Mouse (Mus musculus) thymus, postnatal 4 days (tissue): ENCODE measurements around the gene 4933430I17Rik.

Experiments
- DNase-seq: peaks from one replicate; pipeline ENCODE4 v3.0.0; 2021

4933430I17Rik gene

DNA sequence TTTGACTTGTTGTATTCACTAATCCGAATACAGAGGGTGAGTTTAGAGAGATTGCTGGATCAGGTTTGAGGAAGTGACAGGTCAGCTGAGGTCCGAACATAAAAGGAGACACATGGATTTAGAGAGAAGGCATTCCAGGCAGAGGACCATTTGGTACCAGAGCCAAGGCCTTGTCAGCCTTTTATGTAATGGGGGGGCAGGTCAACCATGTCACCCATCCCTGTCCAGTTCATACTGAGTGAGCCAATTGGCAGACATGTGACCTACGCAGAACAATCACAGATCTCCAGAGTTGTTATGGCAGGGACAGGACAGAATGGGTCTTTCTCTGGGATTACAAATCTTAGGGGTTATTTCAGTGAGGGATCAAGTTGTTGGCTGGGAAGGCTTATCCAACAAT lies 19.2 kb upstream of the 4933430I17Rik start:
- DNase-seq = no peak

DNA sequence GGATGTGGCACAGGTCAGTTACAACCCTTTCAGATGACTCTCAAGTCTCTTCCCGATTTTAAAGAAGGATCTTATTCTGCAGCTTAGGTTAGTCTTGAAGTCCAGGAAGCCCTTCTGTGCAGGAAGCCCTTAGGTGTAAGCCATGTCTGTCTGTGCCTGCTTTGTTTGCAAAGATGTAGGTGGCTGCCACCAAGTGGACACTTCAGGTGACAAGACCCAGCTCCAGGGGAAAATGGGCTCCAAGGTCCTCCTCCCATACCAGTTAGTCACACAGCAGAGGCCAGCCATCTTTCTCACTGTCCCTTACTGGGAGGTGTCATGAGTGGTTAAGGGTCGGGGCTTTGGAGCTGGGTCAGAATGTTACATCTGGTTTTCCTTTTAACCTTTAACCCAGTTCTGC lies 18.4 kb upstream of the 4933430I17Rik start:
- DNase-seq = peak; percentile 66

DNA sequence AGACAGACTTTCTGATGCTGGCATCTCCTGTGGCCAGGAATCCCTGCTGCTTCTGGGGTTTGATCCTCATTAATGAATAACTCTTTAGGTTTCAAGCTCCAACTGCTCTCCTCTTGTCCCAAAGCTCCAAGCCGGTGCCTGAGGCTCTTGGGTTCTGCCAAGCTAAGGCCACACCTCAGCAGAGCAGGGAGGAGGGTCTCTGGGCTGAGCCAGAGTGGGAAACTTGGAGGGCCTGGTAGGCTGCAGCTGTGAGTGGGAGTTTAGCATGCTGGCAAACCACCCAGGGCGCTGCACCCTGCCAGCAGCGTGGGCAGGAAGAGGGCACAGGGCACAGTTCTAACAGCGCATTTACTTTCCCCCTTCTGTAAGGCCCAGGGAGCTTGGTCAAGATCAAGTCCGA lies 16.3 kb upstream of the 4933430I17Rik start:
- DNase-seq = no peak

DNA sequence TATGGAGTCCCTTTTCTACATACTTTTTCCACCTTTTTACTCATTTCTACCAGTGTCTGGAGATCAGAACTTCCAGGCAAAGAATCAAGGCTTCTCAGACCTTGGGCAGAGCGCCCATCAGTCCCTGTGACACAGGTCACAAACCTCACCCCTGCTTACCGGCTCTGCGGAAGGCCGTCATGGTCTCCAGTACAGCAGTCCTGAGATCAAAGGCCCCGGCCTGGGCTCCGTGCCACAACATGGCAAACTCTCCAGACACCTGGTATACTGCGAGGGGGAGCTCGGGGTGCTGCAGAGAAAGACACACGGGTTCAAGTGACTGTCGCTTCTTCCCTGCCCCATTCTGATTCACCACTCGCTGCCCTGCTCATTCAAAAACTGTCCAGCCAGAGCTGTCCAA lies 15.2 kb upstream of the 4933430I17Rik start:
- DNase-seq = no peak

DNA sequence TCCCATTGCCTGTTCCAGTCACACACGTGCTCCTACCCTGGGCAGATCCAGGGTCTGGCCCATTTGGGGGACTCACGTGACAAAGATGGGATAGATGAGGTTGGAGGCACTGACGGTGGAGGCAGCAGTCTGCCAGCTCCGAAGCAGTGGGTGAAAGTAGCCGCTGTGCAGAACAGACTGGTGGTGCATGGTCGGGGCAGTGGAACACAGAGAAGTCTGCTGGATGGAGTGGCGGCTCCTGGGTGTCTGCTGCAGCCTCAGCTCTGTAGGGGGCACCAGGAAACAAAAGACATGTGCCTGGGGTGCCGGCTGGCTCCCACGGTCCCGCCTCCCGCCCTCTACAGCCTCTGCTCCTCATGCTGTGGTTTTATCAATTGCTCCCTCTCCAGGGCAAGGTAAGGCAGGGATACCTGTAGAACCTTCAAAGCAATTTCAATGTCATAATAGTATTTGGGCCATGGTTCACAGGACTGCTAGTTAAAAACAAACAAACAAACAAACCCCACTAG lies 11.1 kb upstream of the 4933430I17Rik start:
- no peak for DNase-seq

DNA sequence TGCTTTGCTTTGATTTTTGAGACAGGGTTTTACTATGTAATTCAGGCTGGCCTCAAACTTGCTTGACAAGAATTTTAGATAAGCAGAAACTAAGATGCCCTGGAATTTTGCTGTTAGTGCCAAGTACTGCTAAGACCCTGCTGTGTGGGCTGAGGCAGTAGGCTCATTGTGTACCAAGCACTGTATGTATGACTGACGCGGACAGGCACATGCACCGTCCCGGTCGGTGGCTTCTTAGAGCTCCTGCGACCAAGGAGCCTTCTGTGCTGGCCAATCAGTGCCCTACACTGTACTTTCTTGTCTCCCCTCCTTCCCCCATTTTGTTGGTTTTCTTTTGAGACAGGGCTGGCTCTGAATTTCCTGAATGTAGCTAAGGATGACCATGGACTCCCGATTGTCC lies 10.2 kb upstream of the 4933430I17Rik start:
- DNase-seq = no peak

DNA sequence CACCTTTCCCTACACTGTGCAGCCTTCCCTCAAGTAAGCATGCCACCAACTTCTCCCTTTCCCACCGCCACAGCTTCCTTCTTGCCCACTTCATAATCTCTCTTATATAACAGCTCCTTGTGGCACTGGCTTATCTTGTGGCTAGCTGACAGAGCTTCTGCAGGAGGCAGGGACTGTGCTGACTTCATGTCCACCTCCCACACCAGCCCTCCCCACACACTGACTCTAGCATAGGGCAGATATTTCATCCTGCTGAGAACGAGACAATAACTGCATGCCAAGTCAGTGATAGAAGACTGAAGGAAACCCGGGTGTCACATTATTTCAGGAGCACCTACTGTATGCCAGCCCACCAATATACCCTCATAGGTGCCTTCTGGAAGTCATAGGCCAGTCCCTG lies 9.7 kb upstream of the 4933430I17Rik start:
- no peak for DNase-seq

DNA sequence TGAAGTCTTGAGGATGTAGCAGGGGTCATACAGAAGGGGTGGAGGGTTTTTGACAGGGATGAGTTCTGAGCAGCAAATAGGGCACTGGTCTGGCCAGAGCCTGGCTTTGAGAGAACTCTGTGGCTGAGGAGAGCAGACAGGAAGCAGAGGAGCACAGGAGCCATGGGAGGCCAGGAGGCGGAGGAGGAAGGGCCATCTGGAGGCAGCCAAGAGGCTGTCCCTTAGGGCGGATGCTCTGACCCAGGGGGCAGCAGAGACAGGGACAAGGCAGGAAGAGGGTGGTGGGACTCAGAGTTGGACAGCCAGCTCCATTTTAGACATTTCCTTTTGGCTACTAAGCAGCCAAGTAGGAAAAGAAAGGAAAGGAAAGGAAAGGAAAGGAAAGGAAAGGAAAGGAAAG lies 9.1 kb upstream of the 4933430I17Rik start:
- DNase-seq = no peak

DNA sequence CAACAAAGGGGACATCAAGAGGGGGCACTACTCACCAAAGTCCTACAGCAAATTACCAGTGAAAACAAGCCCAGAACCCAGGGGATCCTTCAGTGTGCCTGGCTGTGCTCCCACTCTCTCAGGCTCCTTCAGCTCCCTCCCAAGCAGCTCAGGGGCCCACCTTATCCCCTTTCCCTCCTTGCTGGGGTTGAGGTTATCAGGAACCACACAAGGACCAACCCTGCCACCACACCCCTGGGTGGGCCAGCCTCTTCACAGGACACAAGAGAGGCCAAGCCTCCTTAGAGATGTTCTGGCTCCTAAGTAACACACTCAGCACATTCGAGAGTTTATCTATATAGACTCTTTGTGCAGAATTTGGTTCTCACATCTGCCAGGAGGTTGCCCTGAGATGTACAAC lies 8.6 kb upstream of the 4933430I17Rik start:
- no peak for DNase-seq

DNA sequence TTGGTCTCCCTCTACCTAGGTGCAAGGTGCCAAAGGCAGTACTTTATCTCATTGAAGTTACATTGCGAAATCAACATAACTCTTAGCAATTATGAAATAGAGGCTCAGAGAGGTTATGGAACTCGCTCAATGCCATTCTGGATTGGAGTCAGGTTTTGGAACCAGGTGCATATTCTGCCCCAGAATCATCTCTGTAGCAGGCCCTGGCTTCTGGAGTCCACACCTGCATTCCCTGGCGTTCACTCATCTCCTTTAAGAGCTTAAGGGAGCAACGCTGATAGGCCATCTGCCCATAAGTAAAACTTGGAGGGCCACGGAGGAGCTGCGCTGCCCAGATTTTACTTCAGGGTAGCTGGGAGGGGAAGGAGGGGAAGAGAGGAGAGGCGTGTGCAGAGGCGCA lies 8.1 kb upstream of the 4933430I17Rik start:
- no peak for DNase-seq

DNA sequence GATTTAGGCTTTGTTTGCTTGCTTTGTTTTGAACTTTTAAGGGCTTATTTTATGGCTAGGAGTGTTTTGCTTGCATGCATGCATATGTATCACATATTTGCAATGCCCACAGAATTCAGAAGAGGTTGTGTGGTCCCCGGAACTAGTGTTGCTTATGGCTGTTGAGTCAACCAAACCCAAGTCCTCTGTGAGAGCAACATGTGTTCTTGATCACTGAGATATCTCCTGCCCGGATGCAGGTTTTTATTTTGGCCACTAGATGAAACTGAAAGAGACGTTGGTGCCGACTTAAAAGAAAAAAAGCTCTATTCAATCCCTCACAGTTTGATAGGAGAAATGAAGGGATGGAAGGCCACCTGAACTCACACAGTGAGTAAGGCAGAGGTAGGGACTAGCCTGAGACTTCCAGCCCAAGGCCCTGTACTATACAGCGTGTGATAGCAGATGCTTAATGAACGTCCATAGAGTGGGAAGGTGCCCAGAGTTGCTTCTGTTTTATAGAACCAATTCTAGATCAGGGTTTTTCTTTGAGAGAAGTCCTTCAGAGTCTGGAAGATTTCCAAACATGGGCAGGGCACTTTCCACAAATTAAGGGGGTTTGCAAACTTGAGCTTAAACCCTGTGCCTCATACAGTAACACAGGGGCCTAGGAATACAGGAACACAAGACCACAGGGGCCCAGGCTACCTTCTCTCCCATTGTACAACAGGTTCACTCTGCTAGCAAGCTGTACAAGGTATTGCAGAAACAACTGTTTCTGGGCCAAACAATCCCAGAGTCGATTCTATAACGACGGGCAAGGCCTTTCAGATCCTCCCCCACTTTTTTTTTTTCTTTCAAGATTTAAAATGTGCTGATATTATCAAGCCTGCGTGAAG lies 7.4 kb upstream of the 4933430I17Rik start:
- DNase-seq = no peak

DNA sequence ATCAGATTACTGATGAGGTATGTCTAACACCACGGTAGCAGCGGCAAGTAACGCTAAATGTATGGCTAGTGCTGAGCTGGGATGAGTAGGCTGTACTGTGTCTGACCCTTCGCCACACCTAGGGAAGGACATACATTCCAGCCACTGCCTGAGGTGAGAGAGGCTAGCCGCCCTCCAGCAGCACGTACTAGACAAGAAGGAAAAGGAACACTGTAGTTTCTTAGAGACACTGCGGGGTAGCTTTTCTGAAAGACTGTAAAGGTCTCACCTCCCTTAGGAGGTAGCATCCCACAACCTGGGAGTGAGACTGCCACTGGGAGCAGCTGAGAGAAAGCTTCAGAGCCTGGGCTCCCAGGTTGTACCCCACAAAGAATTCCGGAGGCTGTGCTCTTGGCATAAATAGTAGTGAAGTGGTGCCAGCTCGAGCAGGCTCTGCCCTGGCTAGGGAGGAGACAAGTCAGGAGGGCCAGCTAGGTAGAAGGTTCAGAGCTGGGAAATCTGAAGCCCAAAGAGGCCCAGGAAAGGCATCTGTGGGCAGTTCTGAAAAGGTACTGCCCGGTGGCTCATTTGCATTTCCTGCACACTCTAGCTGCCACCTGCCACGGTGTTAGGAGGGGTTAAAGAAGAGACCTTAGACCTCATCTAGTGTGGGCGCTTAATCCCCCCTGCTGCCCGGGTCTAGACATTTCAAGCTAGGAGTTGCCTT lies 6.6 kb upstream of the 4933430I17Rik start:
- peak; percentile 48 for DNase-seq

DNA sequence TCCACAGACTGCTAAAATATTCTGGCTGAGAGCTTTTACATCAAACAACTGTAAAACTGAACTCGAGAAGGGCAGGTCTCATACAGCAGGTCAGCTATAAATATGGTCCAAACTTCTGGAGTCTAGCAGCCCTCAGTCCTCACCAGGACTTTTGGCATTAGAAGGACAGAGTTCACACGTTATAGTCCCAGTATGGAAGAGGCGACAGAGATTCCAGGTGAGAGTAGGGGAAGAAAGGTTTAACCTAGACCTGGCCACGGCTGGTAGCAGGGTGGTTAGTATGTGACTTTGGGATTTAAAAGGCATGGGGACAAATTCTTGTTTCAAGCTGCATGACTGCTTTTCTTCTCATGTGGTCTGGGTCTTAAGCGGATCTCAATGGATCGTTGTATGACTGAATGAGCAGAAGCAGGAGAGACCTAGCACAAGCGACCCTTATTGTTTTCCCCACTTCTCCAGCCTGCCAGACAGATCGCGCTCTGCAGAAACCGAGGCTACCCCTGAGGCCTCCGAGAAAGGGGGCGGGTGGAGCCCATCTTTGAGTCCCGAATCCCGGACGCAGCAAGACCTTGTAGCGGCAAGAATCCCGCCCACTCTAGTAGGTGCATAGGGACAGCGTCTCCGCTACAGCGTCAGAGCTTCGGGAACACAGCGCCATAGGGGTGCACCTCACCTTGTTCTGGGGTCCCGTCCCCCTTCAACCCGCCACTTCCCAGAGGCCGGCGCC lies 5.9 kb upstream of the 4933430I17Rik start:
- no peak for DNase-seq

DNA sequence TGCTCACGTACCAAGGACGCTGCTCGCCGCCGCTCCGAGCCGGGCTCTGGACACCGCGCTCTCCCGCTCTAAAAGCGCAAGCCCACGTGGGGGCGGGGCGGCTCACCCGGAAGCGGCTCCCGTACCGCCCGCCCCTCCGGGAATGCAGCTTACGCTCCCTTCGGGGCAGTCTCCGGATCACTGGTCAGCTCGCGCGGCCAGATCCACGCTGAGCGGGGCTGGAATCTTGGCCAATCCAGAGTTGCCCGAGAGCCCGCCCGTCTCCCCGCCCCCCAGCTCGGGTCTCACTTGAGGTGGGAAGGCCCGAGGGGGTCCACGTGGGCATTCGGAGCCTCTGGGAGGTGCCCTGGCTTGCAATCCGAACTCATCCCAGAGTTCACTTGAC lies 5.3 kb upstream of the 4933430I17Rik start, which contains the start of gene Alad:
Gene Alad, minus strand, starts transcription at position 70 of the 385 bp plus-strand sequence.
- DNase-seq = peak; percentile 85

DNA sequence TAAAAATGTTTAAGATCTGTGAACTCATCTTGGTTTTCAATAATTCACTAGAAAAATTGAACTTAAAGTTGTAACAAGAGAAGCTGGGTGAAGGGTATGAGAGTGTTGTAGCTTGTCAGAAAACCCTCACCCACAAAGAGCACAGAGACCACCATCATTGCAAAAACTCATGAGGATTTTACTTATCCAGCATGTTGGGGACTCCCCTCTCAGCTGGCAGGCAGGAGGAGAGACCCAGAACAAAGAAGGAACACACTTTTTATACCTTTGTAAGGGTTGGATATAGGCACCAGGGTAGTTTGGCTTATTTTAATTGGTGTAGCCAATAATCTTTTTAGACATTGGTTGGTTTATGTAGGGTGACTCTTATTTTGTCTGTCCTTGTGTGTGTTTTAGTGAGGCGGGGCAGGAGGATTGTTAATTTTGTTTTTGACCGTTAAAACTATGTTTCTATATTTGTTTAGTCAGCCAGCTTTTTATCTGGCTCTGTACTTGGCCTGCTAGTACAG lies 4.2 kb upstream of the 4933430I17Rik start:
- no peak for DNase-seq

DNA sequence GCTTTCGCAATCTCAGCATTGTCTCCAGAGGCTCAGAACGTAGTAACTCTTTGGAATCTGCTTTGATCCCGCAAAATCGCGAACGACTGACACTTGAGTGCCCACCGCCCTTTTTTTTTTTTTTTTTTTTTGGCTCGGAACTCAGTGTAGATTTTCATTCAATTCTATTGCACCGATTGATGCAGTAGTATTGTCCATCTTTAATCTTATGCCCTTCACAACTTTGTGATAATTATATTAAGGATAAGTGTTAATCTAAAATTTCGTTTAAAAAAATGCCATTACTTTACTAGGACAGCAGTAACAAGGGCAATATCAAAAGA lies 281 bp downstream of the 4933430I17Rik start:
- no peak for DNase-seq

DNA sequence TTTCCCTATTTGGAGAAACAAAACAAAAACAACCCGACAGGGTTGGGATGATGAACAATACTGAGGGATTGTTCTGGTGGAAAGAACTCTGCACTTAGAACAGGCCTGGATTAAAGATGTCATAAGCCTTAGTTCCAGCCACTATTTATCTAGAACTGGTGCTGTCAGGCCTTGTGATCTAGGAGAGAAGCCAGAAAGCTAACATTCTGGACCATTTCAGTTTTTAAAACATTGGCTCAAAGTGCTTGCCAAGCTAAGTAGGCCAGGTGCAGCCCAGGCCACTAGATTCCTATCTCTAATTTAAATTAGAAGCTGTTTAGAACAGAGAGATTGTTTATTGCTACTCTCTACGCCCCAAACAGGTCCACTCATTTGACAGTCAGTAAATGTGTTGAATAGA lies 1.1 kb downstream of the 4933430I17Rik start:
- no peak for DNase-seq

DNA sequence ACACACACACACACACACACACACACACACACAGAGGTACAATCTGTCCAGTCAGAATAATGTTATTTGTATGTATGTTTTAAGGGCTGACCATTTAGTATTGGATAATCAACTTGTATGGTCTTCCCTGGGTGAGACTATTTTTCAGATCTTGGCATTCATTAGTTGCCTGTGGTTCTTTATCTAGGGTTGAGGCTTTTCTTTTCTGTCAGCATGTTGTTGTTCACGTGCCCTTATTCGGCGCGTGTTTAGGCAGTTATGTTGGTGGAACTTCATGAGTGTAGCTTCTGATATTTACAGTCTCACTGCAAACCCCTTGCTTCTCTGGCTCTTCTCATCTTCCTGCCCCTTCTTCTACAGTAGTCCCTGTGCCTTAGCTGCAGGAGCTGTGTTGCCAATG lies 2.5 kb downstream of the 4933430I17Rik start:
- DNase-seq = no peak

DNA sequence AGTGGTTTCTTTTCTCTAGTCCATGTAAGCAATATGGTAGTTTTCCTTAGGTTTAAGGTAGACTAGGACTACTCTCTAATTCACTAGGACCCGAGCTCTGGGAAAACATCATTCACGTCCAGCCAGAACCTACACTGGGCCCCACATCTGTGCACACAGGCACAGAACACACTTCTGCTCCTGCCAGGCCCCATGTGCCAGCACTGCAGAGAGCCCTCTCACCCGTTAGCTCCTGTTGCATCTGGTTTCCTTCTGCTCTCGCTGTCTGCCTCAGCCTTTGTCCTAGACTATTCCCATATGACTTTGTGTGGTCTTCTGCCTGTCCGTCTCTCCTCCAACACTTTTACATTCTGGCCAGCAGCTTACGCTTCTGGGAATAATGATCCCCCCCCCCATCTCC lies 8.6 kb downstream of the 4933430I17Rik start:
- DNase-seq = no peak

DNA sequence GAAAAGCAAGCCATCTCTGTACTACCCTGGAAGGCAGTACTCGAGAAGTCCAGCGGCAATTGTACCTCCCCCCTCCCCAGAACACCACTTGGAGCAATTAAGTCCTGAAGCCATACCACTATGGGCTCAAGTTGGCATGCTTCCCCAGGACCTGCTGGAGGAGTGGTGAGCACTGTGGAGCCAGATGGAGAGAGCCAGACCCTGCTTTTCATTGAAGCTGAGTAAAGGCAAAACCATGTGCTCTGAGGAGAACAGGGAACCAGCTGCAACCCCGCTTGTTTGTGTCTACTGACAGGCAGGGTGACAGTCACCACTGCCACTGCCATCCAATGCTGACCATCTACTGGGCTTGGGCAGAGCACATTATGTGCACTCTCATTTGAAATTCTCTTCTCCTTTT lies 16.6 kb downstream of the 4933430I17Rik start:
- no peak for DNase-seq

DNA sequence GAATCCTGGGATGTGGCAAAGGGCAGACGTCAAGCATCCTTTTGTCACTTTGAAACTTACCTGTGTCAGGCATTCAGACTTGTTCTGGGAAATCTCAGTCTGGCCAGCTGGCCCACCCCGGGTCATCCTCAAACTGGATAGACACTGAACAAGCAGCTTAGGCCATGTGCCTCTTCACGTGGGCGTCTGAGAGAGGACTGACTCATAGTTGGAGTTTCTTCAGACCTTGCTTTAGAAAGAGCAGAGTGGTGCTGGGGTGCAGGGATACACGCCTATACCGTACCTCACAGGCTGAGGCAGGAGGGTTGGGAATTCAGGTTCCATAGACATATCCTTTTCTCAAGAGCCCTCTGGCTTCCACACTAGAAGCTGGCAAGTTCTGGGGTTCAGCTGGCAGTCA lies 18.6 kb downstream of the 4933430I17Rik start:
- DNase-seq = no peak

DNA sequence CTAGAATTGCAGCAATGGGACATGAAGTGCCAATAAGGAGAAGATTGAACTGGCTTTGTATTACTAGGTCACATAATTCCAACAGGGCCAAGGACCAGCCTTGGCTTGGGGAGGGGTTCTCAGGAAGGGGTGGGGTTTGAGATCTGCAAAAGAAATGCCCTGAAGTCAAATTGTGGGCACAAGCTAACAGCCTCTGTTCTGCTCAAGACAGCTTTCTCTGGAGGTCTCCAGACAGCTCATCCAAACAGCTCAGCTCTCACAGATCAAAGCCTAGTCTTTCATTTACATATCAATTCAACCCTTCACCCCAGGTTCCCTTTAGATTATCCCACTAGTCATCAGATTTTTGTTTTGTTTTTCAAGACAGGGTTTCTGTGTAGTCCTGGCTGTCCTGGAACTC lies 19.6 kb downstream of the 4933430I17Rik start:
- no peak for DNase-seq

DNA sequence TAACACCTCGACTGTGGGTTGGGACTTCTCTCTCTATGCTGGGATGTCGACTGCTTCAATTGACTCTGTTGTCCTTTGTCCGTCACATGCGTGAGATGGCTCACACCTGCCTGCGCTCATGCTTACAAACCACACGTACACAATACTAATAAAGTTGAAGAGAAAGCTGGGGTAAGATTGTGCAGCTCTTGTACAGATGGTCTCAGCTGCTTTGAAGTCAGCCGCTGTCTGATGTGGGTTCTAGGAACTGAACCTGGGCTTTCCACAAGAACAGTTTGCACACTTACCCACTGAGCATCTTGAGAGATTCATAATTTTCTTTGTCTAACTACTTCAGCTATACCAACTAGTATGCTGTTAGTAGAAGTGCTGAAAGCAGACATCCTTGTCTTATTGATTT lies 26.8 kb downstream of the 4933430I17Rik start:
- DNase-seq = peak; percentile 64
